Mouse (Mus musculus) hindbrain, embryonic 15.5 days (tissue): ENCODE results near the gene Idh3b. TPM values are rescaled to one million over a fixed set of nuclear protein-coding genes. Genes with fewer than 3 reads are reported as not detected.

Experiments used
- ATAC-seq: fragments of 200-750 bp; cut with Nextera tagmentation; 2 replicates; pipeline ENCODE4 v1.8.0; 2017; ENCODE audit warnings: low read depth, moderate number of reproducible peaks, moderate TSS enrichment; ENCODE audit not compliant: low FRiP score
- H3K27ac ChIP-seq: fragments of 300-500 bp; sonication (generic); replicated peaks from 2 replicates; pipeline ENCODE4 v1.5.1; 2015; ENCODE audit warnings: mild to moderate bottlenecking, inconsistent platforms
- H3K27me3 ChIP-seq: fragments of 300-500 bp; sonication (generic); 2 replicates; pipeline ENCODE4 v1.6.1; 2015; ENCODE audit warnings: control low read depth, inconsistent platforms
- H3K36me3 ChIP-seq: fragments of 300-500 bp; sonication (generic); 2 replicates; pipeline ENCODE4 v1.6.1; 2015; ENCODE audit warnings: control low read depth, inconsistent platforms
- H3K4me1 ChIP-seq: fragments of 300-500 bp; sonication (generic); replicated peaks from 2 replicates; pipeline ENCODE4 v1.6.1; 2015; ENCODE audit warnings: control low read depth, inconsistent platforms
- H3K4me2 ChIP-seq: fragments of 300-500 bp; sonication (generic); 2 replicates; pipeline ENCODE4 v1.6.1; 2015; ENCODE audit warnings: moderate library complexity, mild to moderate bottlenecking, inconsistent platforms
- H3K4me3 ChIP-seq: fragments of 300-500 bp; sonication (generic); 2 replicates; pipeline ENCODE4 v1.5.1; 2015; ENCODE audit warnings: mild to moderate bottlenecking, inconsistent platforms
- H3K9ac ChIP-seq: fragments of 300-500 bp; sonication (generic); 2 replicates; pipeline ENCODE4 v1.6.1; 2015; ENCODE audit warnings: inconsistent platforms
- H3K9me3 ChIP-seq: fragments of 300-500 bp; sonication (generic); 2 replicates; pipeline ENCODE4 v1.6.1; 2016; ENCODE audit warnings: control low read depth, inconsistent platforms
- whole genome bisulfite sequencing: fragments of 180-500 bp; shearing (Covaris S2); methylation state at CpG from one replicate; pipeline ENCODE4 v1.1.7; 2015; 5-methylcytosine and 5-hydroxymethylcytosine counted together
- polyA plus RNA-seq: library from polyadenylated mRNA; unstranded; fragments of >200 nt; fragmentation: Nextera tagmentation; extraction: Ambion mirVana; gene quantifications from 2 replicates; pipeline ENCODE4 v1.2.1, GENCODE M21; 2015

Idh3b gene
- polyA plus RNA-seq, 1 experiment from 2014 or later, result 183 TPM

DNA sequence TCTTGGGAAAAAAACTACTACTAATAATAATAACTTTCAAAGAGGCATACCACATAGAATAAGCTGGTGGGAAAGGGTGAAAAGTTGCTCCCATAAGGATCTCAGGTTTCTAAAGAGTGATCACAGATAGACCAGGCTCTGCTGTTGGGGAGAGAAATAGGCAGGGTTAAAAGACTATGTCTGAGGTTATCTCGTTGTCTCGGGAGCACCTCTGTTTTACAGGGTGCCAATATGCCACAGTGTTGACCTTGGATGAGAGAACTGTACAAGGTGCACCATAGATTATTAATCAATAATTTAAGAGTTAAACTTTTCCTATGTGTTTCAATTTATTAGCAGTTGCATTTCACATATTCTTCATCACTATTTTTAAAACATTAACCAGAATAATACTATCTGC lies 22.4 kb downstream of the Idh3b start:
- no peak overlapping the region for H3K4me2 ChIP-seq
- no peak for ATAC-seq
- WGBS, result 94% methylated on average over 2 of the region's 2 CpGs
- H3K36me3 ChIP-seq, result no peaks in the 10 kb centered on the region
- H3K9ac ChIP-seq, result no peak overlapping the region
- no peak overlapping the region for H3K27ac ChIP-seq
- H3K4me3 ChIP-seq, result no peak overlapping the region
- no peaks in the 10 kb centered on the region; the same call in 1 of the 2 replicates for H3K27me3 ChIP-seq
- H3K9me3 ChIP-seq, result no peaks in the 10 kb centered on the region
- H3K4me1 ChIP-seq, result no peaks in the 10 kb centered on the region

DNA sequence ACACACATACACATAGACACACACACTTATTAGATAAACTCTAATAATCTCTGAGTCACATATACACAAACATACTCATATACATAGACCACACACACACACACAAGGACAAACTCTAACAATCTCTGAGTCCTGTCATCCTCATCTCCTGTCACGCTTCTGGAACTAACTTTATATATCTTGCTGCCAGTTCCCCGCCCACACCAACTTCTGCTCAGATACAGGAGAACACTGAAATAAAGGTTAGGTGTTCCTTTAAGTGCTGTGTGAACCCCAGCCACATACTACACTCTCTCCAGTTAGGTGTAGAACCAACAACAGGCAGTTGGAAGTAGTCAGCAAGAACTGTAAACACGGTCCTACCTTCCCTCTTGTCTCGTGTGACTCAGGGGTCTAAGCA lies 23.5 kb downstream of the Idh3b start:
- Histone ChIP-seq H3K4me1 (no peaks in the 10 kb centered on the region), H3K4me3 (no peak overlapping the region), H3K9me3 (no peaks in the 10 kb centered on the region), H3K4me2 (no peak overlapping the region), H3K9ac (no peak overlapping the region), H3K36me3 (no peaks in the 10 kb centered on the region), H3K27ac (no peak overlapping the region), H3K27me3 (no peaks in the 10 kb centered on the region; the same call in 1 of the 2 replicates)
- ATAC-seq, result no peak
- WGBS, result 92% methylated on average over 4 of the region's 4 CpGs

DNA sequence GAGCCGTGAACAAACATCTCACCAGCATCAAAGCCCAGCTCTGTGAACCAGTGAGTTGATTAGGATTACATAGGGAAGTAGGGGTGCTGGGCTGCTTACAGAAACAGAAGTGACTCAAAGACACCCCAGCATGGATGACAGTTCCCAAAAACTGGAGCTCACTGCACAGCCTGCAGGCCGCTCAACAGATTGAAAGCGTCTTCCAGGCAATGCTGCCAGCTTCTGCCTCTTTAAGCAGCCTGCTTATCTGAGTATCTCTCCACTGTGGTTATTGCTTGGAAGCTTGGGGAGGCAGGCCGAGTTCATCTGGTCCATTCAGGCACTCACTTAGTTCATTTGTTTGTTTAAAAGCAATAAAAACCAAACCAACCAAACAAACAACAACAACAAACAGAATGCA lies 27.6 kb downstream of the Idh3b start:
- WGBS, result 89% methylated on average over 4 of the region's 4 CpGs
- Histone ChIP-seq H3K9ac (no peak overlapping the region), H3K9me3 (no peaks in the 10 kb centered on the region), H3K36me3 (no peaks in the 10 kb centered on the region), H3K27me3 (no peaks in the 10 kb centered on the region), H3K4me2 (no peak overlapping the region), H3K4me3 (no peak overlapping the region), H3K27ac (no peak overlapping the region), H3K4me1 (no peaks in the 10 kb centered on the region)
- ATAC-seq, result no peak

DNA sequence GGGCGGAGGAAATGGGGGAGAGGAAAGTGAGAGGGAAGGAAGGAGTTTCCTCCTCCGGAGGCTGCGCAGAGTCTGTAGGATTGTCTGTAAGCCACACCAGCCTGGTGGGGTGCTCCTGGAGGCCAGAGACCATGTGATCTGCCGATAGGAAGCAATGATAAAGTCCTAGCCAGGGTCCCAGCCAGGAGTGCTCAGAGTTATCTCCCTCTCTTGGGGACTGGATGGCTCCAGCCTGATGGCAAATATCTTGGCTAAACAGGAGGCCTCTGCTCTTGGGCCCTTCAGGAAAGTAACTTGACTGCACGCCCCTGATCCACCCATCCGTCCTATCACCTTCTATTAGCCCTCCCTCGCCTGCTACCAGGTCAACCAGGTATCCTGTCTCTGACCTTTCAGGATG lies 36.1 kb downstream of the Idh3b start:
- no peak for ATAC-seq
- Histone ChIP-seq H3K9me3 (no peaks in the 10 kb centered on the region), H3K9ac (no peak overlapping the region), H3K27me3 (no peaks in the 10 kb centered on the region), H3K4me1 (no peaks in the 10 kb centered on the region), H3K4me2 (no peak overlapping the region), H3K27ac (no peak overlapping the region), H3K4me3 (no peak overlapping the region), H3K36me3 (no peaks in the 10 kb centered on the region)
- 72% methylated on average over 7 of the region's 7 CpGs for WGBS

DNA sequence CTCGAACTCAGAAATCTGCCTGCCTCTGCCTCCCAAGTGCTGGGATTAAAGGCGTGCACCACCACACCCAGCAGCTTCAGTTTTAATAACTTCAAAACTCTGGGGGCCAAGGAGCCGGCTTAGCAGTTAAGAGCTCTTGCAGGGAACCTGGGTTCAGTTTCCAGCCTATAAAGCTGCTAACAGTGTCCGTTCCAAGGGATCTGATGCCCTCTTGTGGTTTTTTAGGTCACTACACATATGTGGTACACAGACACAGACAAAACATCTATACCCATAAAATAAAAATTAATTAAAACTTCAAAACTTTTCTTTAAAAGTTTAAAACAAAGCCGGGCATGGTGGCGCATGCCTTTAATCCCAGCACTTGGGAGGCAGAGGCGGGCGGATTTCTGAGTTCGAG lies 37.4 kb downstream of the Idh3b start:
- Histone ChIP-seq H3K27me3 (no peaks in the 10 kb centered on the region), H3K9me3 (no peaks in the 10 kb centered on the region), H3K9ac (no peak overlapping the region), H3K36me3 (no peaks in the 10 kb centered on the region), H3K4me2 (no peak overlapping the region), H3K4me3 (no peak overlapping the region), H3K27ac (no peak overlapping the region), H3K4me1 (no peaks in the 10 kb centered on the region)
- no peak for ATAC-seq
- WGBS, result 50% methylated on average over 9 of the region's 9 CpGs

Other genes with a start within 250 kb of the Idh3b start
- 0.59 TPM in 1 of 2 replicates, not detected in the other for gene Tgm6, start 172.1 kb downstream of the Idh3b start, polyA plus RNA-seq
- gene Snrpb, start 105.1 kb downstream of the Idh3b start, polyA plus RNA-seq, result 326 and 337 TPM in 2 replicates
- not detected in 2 replicates for gene Tmc2, start 89.4 kb downstream of the Idh3b start, polyA plus RNA-seq
- gene Nop56, start 10.1 kb downstream of the Idh3b start, polyA plus RNA-seq, result 225 and 240 TPM in 2 replicates
- 7.0 and 7.5 TPM in 2 replicates for gene Ebf4, start 10.6 kb upstream of the Idh3b start, polyA plus RNA-seq
- gene Cpxm1, start 113.0 kb upstream of the Idh3b start, polyA plus RNA-seq, result 29.0 and 32.6 TPM in 2 replicates
- gene Gm28372, start 120.7 kb upstream of the Idh3b start, polyA plus RNA-seq, result 0.12 and 0.26 TPM in 2 replicates
- gene 1700020A23Rik, start 120.7 kb upstream of the Idh3b start, polyA plus RNA-seq, result 0.38 and 0.97 TPM in 2 replicates
- gene Tmem239, start 121.9 kb upstream of the Idh3b start, polyA plus RNA-seq, result 0.36 TPM in 1 of 2 replicates, not detected in the other
- gene Vps16, start 139.8 kb upstream of the Idh3b start, polyA plus RNA-seq, result 102 and 105 TPM in 2 replicates
- gene Pced1a, start 140.2 kb upstream of the Idh3b start, polyA plus RNA-seq, result 12.5 and 13.2 TPM in 2 replicates
- gene Ptpra, start 165.7 kb upstream of the Idh3b start, polyA plus RNA-seq, result 133 and 145 TPM in 2 replicates